ENCODE assay signal across 9 mouse cellular contexts in genomic region chr1:38393516-38393915, GRCm38 (mm10).
A peak's percentile ranks its signal among the peaks of the same experiment; 100 is the strongest.
DNase-seq lines count a peak whose midpoint lies in the region; ATAC-seq lines count a peak whose summit lies in the region.
"Had no signal": no experiment of that assay in that cellular context is flagged by ENCODE, and none has a peak within 500 bp of the region (broad histone marks: within the 10 kb centered on the region; RNA-seq: fewer than 3 reads in every experiment).

No protein-coding gene starts in this region.

- no peaks in the 10 kb centered on the region for H3K36me3 ChIP-seq in kidney, embryonic 14.5 days (ENCODE audit: control insufficient read depth, insufficient read depth, low read length)
- H3K36me3 ChIP-seq in midbrain, embryonic 12.5 days: no peaks in the 10 kb centered on the region

- no peaks in the 10 kb centered on the region for H3K9me3 ChIP-seq in kidney, embryonic 14.5 days (ENCODE audit: control insufficient read depth, low read length)
- no peaks in the 10 kb centered on the region for H3K9me3 ChIP-seq in midbrain, embryonic 12.5 days
- H3K9me3 ChIP-seq: megakaryocyte, embryonic 14.5 days had no signal

- H3K4me1 ChIP-seq in kidney, embryonic 14.5 days (ENCODE audit: control insufficient read depth, insufficient read depth, low read length): peaks cover 8% of the 10 kb centered on the region; the same call in 1 of the 2 replicates
- H3K4me1 ChIP-seq in midbrain, embryonic 12.5 days: peaks cover 49% of the 10 kb centered on the region

- H3K27ac ChIP-seq in kidney, embryonic 14.5 days (ENCODE audit: low read depth, low read length): no peak overlapping the region
- 0 out of 2 replicates have a peak overlapping the region, but pooled peaks have one; percentile 42 for H3K27ac ChIP-seq in midbrain, embryonic 12.5 days (replicated peaks)

- 0 out of 2 replicates have a peak, but pooled peaks have one; percentile 19 for ATAC-seq in kidney, embryonic 14.5 days (ENCODE audit: low FRiP score, low TSS enrichment)
- ATAC-seq in midbrain, embryonic 12.5 days (ENCODE audit: low FRiP score, low read depth): peak; percentile 50; the same call in 1 of the 2 replicates

- no peaks in the 10 kb centered on the region for H3K27me3 ChIP-seq in kidney, embryonic 14.5 days (ENCODE audit: control insufficient read depth, insufficient read depth, low read length)
- peaks cover 4% of the 10 kb centered on the region for H3K27me3 ChIP-seq in midbrain, embryonic 12.5 days

- no peak overlapping the region for H3K4me2 ChIP-seq in kidney, embryonic 14.5 days (replicated peaks; ENCODE audit: low read depth, low read length)
- no peak overlapping the region for H3K4me2 ChIP-seq in midbrain, embryonic 12.5 days (replicated peaks)

- no peak overlapping the region for H3K4me3 ChIP-seq in kidney, embryonic 14.5 days (ENCODE audit: low read length)
- H3K4me3 ChIP-seq in midbrain, embryonic 12.5 days: no peak overlapping the region
- H3K4me3 ChIP-seq: megakaryocyte, embryonic 14.5 days had no signal

- DNase-seq in kidney, adult 18-20 months: no peak
- peak; percentile 56 for DNase-seq in ZHBTc4 (ENCODE audit: low read depth, low spot score)
- DNase-seq in frontal cortex, adult 2 months (ENCODE audit: extremely low spot score in 1 of 2, low spot score in 1 of 2): peak; percentile 38 to 64
- DNase-seq in urinary bladder, adult 18-20 months (ENCODE audit: low spot score in 2 of 2): no peak
- no peak for DNase-seq in yolk sac, embryonic 10.5 days (ENCODE audit: low spot score)
- no peak for DNase-seq in testis, postnatal 14 days (ENCODE audit: low spot score)

- WGBS in kidney, embryonic 14.5 days: 53% methylated on average over 6 of the region's 6 CpGs
- WGBS in midbrain, embryonic 12.5 days: 34% methylated on average over 6 of the region's 6 CpGs

- no peak overlapping the region for H3K9ac ChIP-seq in kidney, embryonic 14.5 days (ENCODE audit: low read depth, low read length)
- H3K9ac ChIP-seq in midbrain, embryonic 12.5 days (replicated peaks): no peak overlapping the region

Comparison
In these comparisons a context has a peak if more than half of its experiments do, and no peak if none do; other contexts are left out.
1. DNase-seq: peak in ZHBTc4 (single experiment) and frontal cortex, adult 2 months (2 of 2); none in kidney, adult 18-20 months (single experiment), urinary bladder, adult 18-20 months (0 of 2), yolk sac, embryonic 10.5 days (single experiment) and testis, postnatal 14 days (single experiment).